Mouse (Mus musculus) erythroblast, embryonic 14.5 days (primary cell): ENCODE results near the gene Eif4e.

ENCODE experiments used
- GATA1 ChIP-seq: IDR thresholded peaks from 2 replicates; pipeline ENCODE4 v1.6.1; 2012; ENCODE audit warnings: low read length, inconsistent platforms, mixed read lengths
- TAL1 ChIP-seq: IDR thresholded peaks from 3 replicates; pipeline ENCODE4 v1.6.1; 2012; ENCODE audit warnings: low read length, inconsistent platforms, mixed read lengths

DNA sequence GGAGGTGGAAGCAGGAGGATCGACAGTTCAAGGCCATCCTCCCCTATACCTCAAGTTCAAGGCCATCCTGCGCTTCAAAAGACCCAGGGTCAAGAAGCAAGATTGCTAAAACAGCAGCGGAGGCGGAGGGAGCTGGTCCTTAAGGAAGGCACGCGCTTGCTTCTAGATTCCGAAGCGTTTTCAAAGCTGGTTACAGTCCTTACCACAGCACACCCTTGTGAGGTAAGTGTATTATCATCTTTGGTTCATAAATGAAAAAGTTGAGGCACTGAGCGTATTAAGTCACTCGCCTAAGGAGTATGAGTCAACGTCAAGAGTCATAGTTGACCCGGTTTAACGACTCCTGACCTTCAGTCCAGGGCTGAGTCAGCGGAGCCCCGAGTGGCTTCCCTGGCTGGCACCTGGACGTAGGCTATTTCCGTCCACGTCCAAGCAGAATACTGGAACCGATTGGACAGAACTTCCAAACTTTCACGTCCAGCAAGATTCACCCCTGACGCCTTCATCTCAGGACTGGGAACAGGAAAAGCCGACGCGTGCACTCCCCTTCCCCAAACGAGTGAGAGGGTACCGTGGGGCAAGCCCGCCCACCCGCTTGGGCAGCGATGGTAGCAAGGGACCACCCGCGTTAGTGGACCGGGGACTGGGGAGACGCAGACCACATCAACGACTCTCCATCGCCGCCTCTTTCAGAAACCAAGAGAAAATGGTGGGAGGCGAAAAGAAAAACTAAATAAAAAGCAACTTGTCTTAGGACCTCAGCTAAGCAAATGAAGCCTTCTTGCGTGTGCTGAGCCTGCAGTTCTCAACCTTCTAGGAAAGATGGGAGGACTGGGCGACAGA lies at the start of gene Eif4e:
- no peak for TF ChIP-seq TAL1
- TF ChIP-seq GATA1, result no peak
